Mouse (Mus musculus) layer of hippocampus, adult 2 months (tissue): ENCODE measurements at regions not wholly inside any gene's neighbourhood (a gene's known extent, or its start where the extent isn't known, plus 50 kb on each side); places are given as distances from the start of the nearest gene placed in this dataset.

Source experiments
- DNase-seq, 2 experiments: peaks; one replicate each; pipeline ENCODE4 v3.0.0; 2022; ENCODE audit warnings: low spot score in 2 of 2
- H3K27ac ChIP-seq: fragments of 200-600 bp; 2 replicates; pipeline ENCODE4 v1.8.1; 2022
- H3K4me3 ChIP-seq: fragments of 200-600 bp; 2 replicates; pipeline ENCODE4 v1.8.1; 2022; ENCODE audit warnings: mild to moderate bottlenecking
- CTCF ChIP-seq: fragments of 200-600 bp; conservative IDR thresholded peaks from 2 replicates; pipeline ENCODE4 v1.8.1; 2022; ENCODE audit warnings: antibody characterized with exemption, mild to moderate bottlenecking, moderate library complexity

GRCm38 (mm10) chr12:105898580-105899293, 111.3 kb upstream of the Vrk1 start:
- Histone ChIP-seq H3K4me3 (0 out of 2 replicates have a peak overlapping the region, but pooled peaks have one; percentile 28), H3K27ac (peak overlapping the region; percentile 43; the same call in 1 of the 2 replicates)
- DNase-seq = no peak
- TF ChIP-seq CTCF = no peak

DNA sequence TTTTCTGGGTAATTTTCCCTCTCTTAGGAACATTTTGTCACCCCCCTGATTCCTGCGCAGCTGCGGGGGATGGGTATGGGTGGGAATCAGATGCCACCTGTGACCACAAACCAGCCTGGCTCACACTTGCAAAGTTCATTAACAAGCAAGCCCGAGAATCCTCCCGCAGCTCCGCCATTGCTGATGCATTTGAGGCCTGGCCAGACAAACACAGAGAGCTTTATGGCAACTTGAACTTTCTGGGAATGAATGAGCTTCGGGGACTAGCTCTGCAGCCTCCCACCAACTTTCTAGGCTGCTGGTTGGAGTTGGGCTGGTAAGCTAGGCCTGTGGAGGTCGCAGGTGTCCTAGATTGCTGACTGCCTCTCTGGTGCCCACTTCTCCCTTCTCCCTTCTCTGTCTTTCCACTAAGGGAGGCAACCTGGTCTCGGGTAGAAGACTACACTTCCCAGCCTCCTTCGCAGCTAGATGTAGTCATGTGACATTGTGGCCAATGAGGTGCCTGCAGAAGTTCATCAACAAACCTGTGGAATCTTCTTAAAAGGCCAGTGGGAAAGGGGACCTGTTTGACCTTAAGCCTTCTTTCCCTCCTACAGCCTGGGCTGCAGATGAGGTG, 110.6 kb upstream of the Vrk1 start:
- Histone ChIP-seq H3K27ac (peak overlapping the region; percentile 43; the same call in 1 of the 2 replicates), H3K4me3 (peak overlapping the region; percentile 28; the same call in 1 of the 2 replicates)
- DNase-seq = no peak
- TF ChIP-seq CTCF = no peak

GRCm38 (mm10) chr12:105900479-105900878, 109.5 kb upstream of the Vrk1 start:
- no peak for TF ChIP-seq CTCF
- no peak for DNase-seq
- Histone ChIP-seq H3K27ac (no peak overlapping the region), H3K4me3 (no peak overlapping the region)

- no peak for DNase-seq
- peak; percentile 35 for TF ChIP-seq CTCF
- H3K27ac ChIP-seq = no peak overlapping the region
- H3K4me3 ChIP-seq = no peak overlapping the region
Observed at GRCm38 (mm10) chr12:105903072-105903471, 107.0 kb upstream of the Vrk1 start.

- no peak for DNase-seq
- Histone ChIP-seq H3K27ac (no peak overlapping the region), H3K4me3 (no peak overlapping the region)
- TF ChIP-seq CTCF = no peak
Observed at GRCm38 (mm10) chr12:105906584-105906983, 103.4 kb upstream of the Vrk1 start.

DNA sequence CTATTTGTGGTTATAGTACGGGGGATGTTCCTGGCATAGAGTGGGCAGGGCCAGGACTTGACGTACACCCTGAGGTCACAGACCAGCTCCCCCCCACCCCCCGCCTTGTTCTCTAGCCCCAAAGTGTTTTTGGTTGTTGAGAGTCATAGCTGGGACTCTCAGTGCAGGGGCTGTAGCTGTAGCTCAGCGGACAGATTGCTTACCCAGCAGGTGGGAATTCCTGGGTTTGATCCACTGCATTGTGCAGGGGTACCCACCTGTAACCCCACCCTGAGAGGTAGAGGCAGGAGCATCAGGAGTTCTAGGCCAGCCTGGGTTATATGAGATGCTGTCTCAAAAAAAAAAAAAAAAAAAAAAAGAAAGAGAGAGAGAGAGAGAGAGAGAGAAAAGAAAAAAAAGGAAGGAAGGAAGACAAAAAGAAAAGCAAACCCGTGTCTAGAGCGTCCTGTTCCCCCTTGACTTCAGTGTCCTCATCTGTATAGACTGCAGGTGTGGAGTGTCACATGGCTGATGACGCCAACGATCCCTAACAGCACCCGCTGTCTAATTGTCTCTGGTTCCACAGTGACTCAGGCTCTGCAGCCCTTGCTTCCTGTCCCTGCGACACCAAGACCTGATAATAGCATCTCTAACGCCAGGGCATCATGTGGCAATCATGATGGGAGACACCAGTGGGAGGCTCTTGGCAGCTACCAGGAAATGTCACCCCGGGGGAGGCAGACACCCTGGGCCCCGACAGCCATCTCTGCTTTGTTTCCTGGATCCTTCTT, 102.0 kb upstream of the Vrk1 start:
- no peak overlapping the region for H3K27ac ChIP-seq
- TF ChIP-seq CTCF = no peak

DNA sequence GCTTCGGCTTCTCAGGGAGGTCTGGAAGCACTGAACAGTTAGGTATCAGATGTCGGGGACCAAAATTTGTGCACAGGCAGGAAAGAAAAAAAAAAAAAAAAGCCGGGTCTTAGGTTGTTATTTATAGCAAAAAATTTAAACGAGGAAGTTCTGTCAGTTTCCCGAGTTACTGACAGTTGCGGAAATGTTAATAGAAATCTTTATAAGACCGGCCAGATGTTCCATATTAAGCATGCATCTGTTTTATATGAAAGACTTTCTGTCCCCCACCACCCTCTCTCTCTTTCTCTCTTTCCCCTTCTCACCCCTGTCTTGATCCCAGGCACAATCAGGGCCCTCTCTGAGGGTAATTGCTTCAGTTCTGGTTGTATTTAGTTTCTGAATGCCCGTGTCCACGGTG, 98.5 kb upstream of the Vrk1 start:
- DNase-seq = no peak
- no peak overlapping the region for H3K27ac ChIP-seq
- TF ChIP-seq CTCF = no peak
- H3K4me3 ChIP-seq = no peak overlapping the region

More for the DNA sequence above, 102.0 kb upstream of the Vrk1 start:
- H3K4me3 ChIP-seq = no peak overlapping the region
- no peak for DNase-seq

DNA sequence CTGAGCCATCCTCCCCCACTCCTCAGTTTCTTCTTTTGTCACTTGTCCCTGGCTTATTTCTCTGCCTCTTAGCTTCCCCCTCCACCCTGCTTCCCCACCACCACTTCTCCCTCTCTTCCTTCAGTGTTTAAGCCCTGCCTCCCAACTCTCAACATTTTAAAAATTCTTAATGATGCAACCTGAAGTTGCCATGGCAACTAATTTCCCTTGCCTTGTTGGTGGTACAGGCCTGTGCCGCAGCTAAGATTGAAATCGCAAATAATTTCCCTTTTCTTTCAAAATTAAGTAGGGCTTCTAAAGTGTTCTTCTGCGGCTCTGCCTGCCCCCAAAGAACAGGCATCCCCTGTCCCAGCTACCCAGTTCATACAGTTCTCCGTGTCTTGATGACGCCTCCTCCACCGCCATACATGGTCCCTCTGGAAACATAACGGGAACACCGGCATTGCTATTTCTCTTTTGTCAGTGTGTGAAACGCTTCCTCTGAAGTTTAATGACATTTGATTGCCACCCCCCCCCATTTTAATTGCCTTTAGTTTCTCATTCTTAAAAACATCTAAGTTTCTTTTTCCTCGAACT, 92.6 kb upstream of the Vrk1 start:
- DNase-seq = peak; percentile 47 to 79
- no peak overlapping the region for H3K4me3 ChIP-seq
- no peak for TF ChIP-seq CTCF
- peak overlapping the region; percentile 81 for H3K27ac ChIP-seq

- Histone ChIP-seq H3K27ac (no peak overlapping the region), H3K4me3 (no peak overlapping the region)
- no peak for TF ChIP-seq CTCF
- no peak for DNase-seq
Observed at GRCm38 (mm10) chr12:105918775-105919174, 91.3 kb upstream of the Vrk1 start.

- TF ChIP-seq CTCF = peak; percentile 61
- DNase-seq = no peak
- Histone ChIP-seq H3K27ac (no peak overlapping the region), H3K4me3 (no peak overlapping the region)
Observed at GRCm38 (mm10) chr12:105927210-105927609, 82.8 kb upstream of the Vrk1 start.

DNA sequence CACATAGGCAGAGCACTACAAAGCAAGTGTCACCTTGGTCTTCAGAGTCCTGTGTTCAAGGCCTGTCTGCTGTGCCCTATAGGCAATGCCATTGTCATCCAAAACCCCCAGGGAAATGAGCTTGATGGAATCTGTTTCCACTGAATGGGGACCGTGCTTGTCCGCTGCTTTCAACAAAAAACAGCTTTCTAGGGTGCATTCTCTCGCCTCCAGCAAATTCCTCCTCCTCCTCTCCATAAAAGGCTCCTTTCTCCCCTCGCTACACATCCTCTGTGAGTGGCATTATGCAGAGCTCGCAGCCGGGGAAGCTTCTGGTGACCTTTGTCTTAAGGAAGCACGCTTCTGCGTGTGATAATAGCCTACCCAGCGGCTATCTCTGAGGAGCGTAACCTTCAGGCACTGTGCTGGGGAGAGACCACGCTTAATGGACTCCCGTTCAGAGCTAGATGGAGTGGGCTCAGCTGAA, 80.5 kb upstream of the Vrk1 start:
- Histone ChIP-seq H3K4me3 (no peak overlapping the region), H3K27ac (peak overlapping the region; percentile 41; the same call in 1 of the 2 replicates)
- DNase-seq = no peak
- TF ChIP-seq CTCF = no peak

DNA sequence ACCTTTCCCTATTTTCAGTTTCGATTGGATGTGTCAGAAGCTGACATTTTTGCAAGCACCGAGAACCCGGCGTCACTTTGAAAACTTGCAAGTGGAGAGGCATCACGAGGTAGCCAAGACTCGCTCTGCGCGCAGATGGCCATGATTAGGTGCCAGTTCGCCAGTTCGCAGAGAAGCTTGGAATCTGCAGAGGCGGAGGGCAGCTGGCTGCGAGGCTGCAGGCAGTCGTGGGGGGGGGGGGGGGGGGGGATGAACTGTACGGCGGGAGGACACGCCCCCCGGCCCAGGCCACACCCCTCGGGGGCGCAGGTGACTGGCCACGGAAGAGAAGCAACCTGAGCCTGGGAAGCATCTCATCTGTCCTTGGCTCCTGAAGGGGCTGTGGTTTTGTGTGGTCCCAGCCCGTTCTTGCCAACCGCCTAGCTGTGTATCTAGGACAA, 74.6 kb upstream of the Vrk1 start:
- Histone ChIP-seq H3K4me3 (peak overlapping the region; percentile 42), H3K27ac (peak overlapping the region; percentile 81)
- peak; percentile 32 to 51 for DNase-seq
- no peak for TF ChIP-seq CTCF
